Mouse (Mus musculus): ENCODE data around the gene Gm17304.

GRCm38 (mm10) chr5:106566025-106566424 lies 42.9 kb upstream of the Gm17304 start:
- TF ChIP-seq CTCF (IDR thresholded peaks at IDR 0.05; ENCODE audit: low read depth, low read length): no peak
- TF ChIP-seq POLR2A (IDR thresholded peaks at IDR 0.05; ENCODE audit: borderline replicate concordance, low read depth, low read length): no peak

Measured in bone marrow macrophage, adult 2 months (primary cell).